Mouse (Mus musculus): ENCODE data around the gene Ppp1r15a. TPM values are rescaled to one million over a fixed set of nuclear protein-coding genes. Genes with fewer than 3 reads are reported as not detected.
A peak's percentile ranks its signal among the peaks of the same experiment; 100 is the strongest.

Ppp1r15a gene
- polyA plus RNA-seq, 1 experiment from 2014 or later: 13.1 TPM

DNA sequence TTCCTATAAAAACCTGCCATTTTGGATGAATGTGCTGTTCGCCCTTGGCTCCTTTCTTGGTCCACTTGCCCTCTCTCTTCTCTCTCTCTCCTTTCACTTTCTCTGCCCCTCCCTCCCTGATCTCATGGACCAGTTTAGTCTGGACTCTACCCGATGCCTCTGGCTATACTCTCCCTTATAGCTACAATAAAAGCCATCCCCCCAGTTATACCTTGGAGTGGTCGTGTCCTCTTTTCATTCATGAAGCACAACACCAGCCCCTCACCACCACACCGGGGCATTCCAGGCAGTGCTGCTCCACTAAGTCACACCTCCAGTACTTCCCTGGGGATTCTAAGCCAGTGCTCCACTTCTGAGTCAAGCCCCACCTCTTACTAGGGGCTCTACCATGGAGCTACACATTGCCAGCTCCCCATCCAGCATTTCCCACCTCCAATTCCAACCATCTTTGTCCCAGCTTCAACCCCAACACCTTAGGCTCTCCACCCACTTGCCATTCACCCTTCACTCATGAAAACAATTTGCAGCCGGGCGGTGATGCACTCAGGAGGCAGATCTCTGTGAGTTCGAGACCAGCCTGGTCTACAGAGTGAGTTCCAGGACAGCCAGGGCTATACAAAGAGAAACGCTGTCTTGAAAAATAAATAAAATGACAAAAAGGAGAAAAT lies 41.2 kb upstream of the Ppp1r15a start:
- H3K9ac ChIP-seq (ENCODE audit: low read length): no peak overlapping the region
- ATAC-seq: no peak
- H3K27ac ChIP-seq (ENCODE audit: low read depth, low read length): no peak overlapping the region
- DNase-seq (ENCODE audit: low spot score): no peak
- 72% methylated on average over 8 of the region's 8 CpGs for WGBS
- peak overlapping the region; percentile 73 for H3K4me2 ChIP-seq (ENCODE audit: low read length)
- peaks cover 9% of the 10 kb centered on the region; the same call in 1 of the 2 replicates for H3K4me1 ChIP-seq (ENCODE audit: control insufficient read depth, insufficient read depth, low read length)
- H3K4me3 ChIP-seq (ENCODE audit: low read depth, low read length): no peak overlapping the region
- H3K36me3 ChIP-seq (ENCODE audit: control insufficient read depth, insufficient read depth, low read length): no peaks in the 10 kb centered on the region
- H3K9me3 ChIP-seq (replicated peaks; ENCODE audit: control insufficient read depth, low read length): no peaks in the 10 kb centered on the region
- no peaks in the 10 kb centered on the region for H3K27me3 ChIP-seq (replicated peaks; ENCODE audit: control insufficient read depth, insufficient read depth, low read length)

DNA sequence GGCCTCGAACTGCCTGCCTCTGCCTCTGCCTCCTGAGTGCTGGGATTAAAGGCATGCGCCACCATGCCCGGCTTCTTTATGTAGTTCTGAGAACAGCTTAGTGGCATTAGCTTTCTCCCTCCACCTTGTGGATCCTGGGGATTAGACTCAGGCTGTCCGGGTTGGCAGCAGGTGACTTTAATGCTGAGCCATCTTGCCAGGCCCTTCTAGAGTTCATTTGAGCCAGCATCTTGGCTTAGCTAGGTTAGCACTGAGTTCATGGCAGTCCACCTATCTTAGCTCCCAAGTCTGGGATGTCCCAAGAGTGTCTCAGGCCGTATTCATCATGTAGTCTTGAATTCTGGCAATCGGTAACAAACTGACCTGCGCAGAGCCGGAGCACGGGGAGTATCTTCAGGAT lies 39.4 kb upstream of the Ppp1r15a start:
- Histone ChIP-seq H3K4me2 (ENCODE audit: low read length) (no peak overlapping the region), H3K9me3 (replicated peaks; ENCODE audit: control insufficient read depth, low read length) (no peaks in the 10 kb centered on the region), H3K27ac (ENCODE audit: low read depth, low read length) (no peak overlapping the region), H3K36me3 (ENCODE audit: control insufficient read depth, insufficient read depth, low read length) (no peaks in the 10 kb centered on the region), H3K4me3 (ENCODE audit: low read depth, low read length) (no peak overlapping the region), H3K9ac (ENCODE audit: low read length) (no peak overlapping the region), H3K4me1 (ENCODE audit: control insufficient read depth, insufficient read depth, low read length) (no peaks in the 10 kb centered on the region), H3K27me3 (replicated peaks; ENCODE audit: control insufficient read depth, insufficient read depth, low read length) (no peaks in the 10 kb centered on the region)
- no peak for DNase-seq (ENCODE audit: low spot score)
- ATAC-seq: no peak
- 87% methylated on average over 9 of the region's 9 CpGs for WGBS

DNA sequence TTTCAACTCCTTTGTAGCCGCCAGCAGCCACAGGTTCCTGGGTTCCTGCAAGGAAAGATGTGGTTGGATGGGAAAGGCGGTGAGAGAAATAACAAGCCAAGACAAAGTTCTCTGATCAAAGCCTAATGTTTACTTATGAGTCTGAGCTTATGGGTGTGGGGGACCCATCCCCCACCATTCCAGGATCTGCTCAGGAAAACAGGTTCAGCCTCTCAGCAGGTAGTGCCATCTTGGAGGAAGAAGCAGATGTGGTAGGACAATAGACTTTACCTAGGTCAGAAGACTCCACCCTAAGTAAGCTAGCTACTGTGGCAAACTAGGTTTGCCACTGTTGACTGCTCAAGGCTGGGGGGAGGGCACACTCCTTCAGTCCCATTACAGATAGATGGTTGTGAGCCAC lies 38.7 kb upstream of the Ppp1r15a start:
- Histone ChIP-seq H3K4me1 (ENCODE audit: control insufficient read depth, insufficient read depth, low read length) (no peaks in the 10 kb centered on the region), H3K27ac (ENCODE audit: low read depth, low read length) (no peak overlapping the region), H3K4me3 (ENCODE audit: low read depth, low read length) (no peak overlapping the region), H3K9ac (ENCODE audit: low read length) (no peak overlapping the region), H3K4me2 (ENCODE audit: low read length) (no peak overlapping the region), H3K36me3 (ENCODE audit: control insufficient read depth, insufficient read depth, low read length) (no peaks in the 10 kb centered on the region), H3K27me3 (replicated peaks; ENCODE audit: control insufficient read depth, insufficient read depth, low read length) (no peaks in the 10 kb centered on the region), H3K9me3 (replicated peaks; ENCODE audit: control insufficient read depth, low read length) (no peaks in the 10 kb centered on the region)
- ATAC-seq (no peak), DNase-seq (ENCODE audit: low spot score) (no peak)
- 78% methylated on average over 2 of the region's 2 CpGs for WGBS

DNA sequence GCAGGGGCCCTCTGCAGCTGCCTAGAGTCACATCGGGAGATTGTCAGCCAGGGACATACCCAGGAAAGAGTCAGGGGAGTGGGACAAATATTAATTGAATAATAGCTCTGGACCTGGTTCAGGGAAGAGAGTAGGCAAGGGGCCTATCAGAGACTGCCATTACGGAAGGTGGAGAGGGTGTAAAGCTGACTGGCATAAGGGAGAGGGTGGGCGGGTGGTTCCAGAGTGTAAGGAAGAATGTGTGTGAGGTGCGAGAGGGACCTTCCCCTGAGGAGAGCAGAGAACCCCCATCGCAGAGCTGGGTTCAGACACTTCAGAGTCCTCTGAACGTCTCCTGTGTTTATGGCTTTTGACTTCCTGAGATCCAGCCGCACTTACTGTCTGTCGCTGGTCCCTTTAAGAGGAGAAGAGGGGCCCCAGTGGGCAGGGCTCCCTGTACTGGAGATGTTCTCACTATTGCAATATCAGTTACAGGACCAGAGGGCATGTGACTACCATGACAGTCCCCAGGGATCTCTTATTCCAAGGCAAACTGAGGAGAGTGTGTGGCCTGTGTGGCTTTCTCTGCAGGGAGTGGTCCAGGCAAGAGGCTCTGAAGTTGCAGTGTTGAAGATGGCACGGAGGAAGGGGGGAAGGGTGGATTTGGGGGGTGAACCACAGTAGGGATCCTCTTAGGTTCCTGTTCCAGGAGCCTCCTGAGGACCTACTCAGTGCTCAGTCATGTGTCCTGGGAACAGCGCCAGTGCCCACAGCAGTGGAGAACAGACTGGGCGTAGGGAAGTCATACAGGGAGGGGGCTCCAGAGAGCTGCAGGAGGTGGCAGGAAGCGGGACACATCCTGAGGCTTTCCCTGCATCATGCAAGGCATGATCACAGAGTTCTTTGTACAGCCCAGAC lies 35.8 kb upstream of the Ppp1r15a start:
- H3K9ac ChIP-seq (ENCODE audit: low read length): no peak overlapping the region
- no peak overlapping the region for H3K27ac ChIP-seq (ENCODE audit: low read depth, low read length)
- no peaks in the 10 kb centered on the region for H3K4me1 ChIP-seq (ENCODE audit: control insufficient read depth, insufficient read depth, low read length)
- no peak overlapping the region for H3K4me2 ChIP-seq (ENCODE audit: low read length)
- H3K4me3 ChIP-seq (ENCODE audit: low read depth, low read length): no peak overlapping the region
- no peaks in the 10 kb centered on the region for H3K36me3 ChIP-seq (ENCODE audit: control insufficient read depth, insufficient read depth, low read length)
- DNase-seq (ENCODE audit: low spot score) (no peak), ATAC-seq (no peak; the same call in 1 of the 2 replicates)
- H3K9me3 ChIP-seq (replicated peaks; ENCODE audit: control insufficient read depth, low read length): no peaks in the 10 kb centered on the region
- H3K27me3 ChIP-seq (replicated peaks; ENCODE audit: control insufficient read depth, insufficient read depth, low read length): no peaks in the 10 kb centered on the region
- 58% methylated on average over 12 of the region's 12 CpGs for WGBS

DNA sequence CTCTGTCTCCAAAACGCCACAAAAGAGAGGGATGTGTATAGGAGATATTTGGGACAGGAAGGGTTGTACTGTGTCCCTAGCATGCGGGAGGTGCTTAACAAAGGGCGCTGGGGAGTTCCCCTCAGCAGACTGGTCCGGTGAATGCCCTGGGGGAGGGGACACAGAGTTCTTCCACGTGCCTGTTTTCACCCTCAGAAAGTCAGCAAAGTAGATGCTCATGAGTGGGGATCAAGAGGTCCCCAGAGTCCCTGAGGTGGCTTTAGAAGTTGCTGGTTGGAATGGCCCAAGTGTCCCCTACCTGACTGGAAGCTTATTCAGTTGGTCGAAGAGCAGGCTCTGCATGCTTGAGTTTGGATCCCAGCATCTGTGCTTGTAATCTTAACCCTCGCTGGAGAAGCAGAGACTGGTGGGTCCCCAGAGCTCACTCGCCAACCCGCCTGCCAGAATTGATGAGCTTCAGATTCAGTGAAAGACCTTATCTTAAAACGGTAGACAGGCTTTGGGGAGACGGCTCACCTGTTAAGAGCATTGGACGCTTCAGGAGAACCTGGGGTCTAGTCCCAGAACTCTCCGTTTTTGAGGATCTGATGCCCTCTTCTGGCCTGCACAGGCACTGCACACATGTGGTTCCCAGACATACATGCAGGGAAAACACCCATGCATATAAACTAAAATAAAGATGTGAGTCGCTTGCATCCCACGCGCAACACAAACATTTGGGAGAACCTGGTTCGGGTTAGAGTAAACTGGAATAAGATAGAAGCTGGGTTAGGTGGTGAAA lies 35.0 kb upstream of the Ppp1r15a start:
- no peaks in the 10 kb centered on the region for H3K27me3 ChIP-seq (replicated peaks; ENCODE audit: control insufficient read depth, insufficient read depth, low read length)
- no peak overlapping the region for H3K4me2 ChIP-seq (ENCODE audit: low read length)
- H3K9me3 ChIP-seq (replicated peaks; ENCODE audit: control insufficient read depth, low read length): no peaks in the 10 kb centered on the region
- H3K4me3 ChIP-seq (ENCODE audit: low read depth, low read length): no peak overlapping the region
- peak; percentile 84 for DNase-seq (ENCODE audit: low spot score)
- 25% methylated on average over 17 of the region's 17 CpGs for WGBS
- no peak overlapping the region for H3K27ac ChIP-seq (ENCODE audit: low read depth, low read length)
- no peaks in the 10 kb centered on the region for H3K36me3 ChIP-seq (ENCODE audit: control insufficient read depth, insufficient read depth, low read length)
- peak; percentile 72; the same call in 1 of the 2 replicates for ATAC-seq
- no peaks in the 10 kb centered on the region for H3K4me1 ChIP-seq (ENCODE audit: control insufficient read depth, insufficient read depth, low read length)
- H3K9ac ChIP-seq (ENCODE audit: low read length): no peak overlapping the region

DNA sequence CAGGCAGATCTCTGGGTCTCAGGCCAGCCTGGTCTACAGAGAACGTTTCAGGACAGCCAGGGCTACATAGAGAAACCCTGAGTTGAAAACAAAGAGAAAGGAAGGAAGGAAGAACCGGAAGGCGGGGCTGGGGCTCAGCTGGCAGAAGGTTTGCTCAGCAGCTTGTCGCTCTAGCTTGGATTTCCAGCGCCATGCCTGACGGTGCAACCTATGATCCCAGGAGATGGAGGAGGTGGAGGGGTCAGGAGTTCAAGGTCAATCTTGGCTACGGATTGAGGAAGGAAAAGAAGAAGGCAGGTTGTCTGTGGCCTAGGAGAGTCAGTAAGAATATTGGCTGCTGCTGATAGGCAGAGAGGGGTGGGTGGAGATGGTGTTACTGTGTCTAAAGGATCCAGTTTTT lies 34.2 kb upstream of the Ppp1r15a start:
- Histone ChIP-seq H3K9ac (ENCODE audit: low read length) (no peak overlapping the region), H3K4me2 (ENCODE audit: low read length) (no peak overlapping the region), H3K4me1 (ENCODE audit: control insufficient read depth, insufficient read depth, low read length) (no peaks in the 10 kb centered on the region), H3K27ac (ENCODE audit: low read depth, low read length) (no peak overlapping the region), H3K27me3 (replicated peaks; ENCODE audit: control insufficient read depth, insufficient read depth, low read length) (no peaks in the 10 kb centered on the region), H3K9me3 (replicated peaks; ENCODE audit: control insufficient read depth, low read length) (no peaks in the 10 kb centered on the region), H3K36me3 (ENCODE audit: control insufficient read depth, insufficient read depth, low read length) (no peaks in the 10 kb centered on the region), H3K4me3 (ENCODE audit: low read depth, low read length) (no peak overlapping the region)
- 88% methylated on average over 7 of the region's 7 CpGs for WGBS
- ATAC-seq (no peak), DNase-seq (ENCODE audit: low spot score) (no peak)

DNA sequence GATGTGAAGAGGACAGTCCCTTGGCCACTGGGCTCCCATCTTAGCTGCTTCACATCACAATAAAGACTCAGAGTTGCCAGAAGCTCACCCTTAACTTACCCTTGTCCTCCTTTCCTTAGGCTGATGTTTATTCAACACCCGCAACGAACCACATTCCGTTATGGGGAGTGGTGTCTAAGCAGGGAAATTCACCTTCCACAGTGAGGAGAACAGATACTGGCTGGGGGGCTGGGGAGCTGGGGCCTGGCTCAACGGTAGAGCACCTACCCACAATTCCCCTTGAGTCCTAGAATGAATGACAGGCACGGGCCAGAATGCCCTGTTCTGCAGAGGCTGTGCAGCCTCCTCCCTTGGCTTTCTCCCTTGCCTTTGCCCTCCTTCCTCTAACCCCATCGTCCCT lies 32.8 kb upstream of the Ppp1r15a start:
- 70% methylated on average over 6 of the region's 6 CpGs for WGBS
- H3K4me1 ChIP-seq (ENCODE audit: control insufficient read depth, insufficient read depth, low read length): no peaks in the 10 kb centered on the region
- H3K4me3 ChIP-seq (ENCODE audit: low read depth, low read length): no peak overlapping the region
- H3K9me3 ChIP-seq (replicated peaks; ENCODE audit: control insufficient read depth, low read length): no peaks in the 10 kb centered on the region
- H3K27ac ChIP-seq (ENCODE audit: low read depth, low read length): no peak overlapping the region
- ATAC-seq (no peak), DNase-seq (ENCODE audit: low spot score) (no peak)
- no peaks in the 10 kb centered on the region for H3K36me3 ChIP-seq (ENCODE audit: control insufficient read depth, insufficient read depth, low read length)
- H3K27me3 ChIP-seq (replicated peaks; ENCODE audit: control insufficient read depth, insufficient read depth, low read length): no peaks in the 10 kb centered on the region
- H3K4me2 ChIP-seq (ENCODE audit: low read length): no peak overlapping the region
- no peak overlapping the region for H3K9ac ChIP-seq (ENCODE audit: low read length)

DNA sequence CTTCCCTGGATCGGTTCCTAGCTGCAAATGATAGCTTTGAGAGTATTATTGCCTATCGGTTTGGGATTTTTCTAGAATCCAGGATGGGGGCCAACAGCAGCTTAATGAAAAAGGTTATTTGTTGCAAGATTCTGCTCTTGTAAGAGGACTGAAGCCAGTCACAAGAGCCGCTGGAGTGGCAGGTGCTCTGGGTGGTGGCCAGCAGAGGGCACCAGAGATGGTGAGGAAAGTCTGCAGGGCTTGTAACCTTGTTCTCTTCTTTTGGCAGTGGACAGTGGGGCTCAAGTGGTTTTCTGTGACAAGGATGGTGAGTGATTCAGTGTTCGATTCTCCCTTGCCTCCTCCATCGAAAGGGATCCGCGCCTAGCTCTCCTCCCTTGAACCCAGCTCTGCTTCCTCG lies 29.7 kb upstream of the Ppp1r15a start:
- WGBS: 24% methylated on average over 8 of the region's 8 CpGs
- H3K27me3 ChIP-seq (replicated peaks; ENCODE audit: control insufficient read depth, insufficient read depth, low read length): no peaks in the 10 kb centered on the region
- no peaks in the 10 kb centered on the region for H3K4me1 ChIP-seq (ENCODE audit: control insufficient read depth, insufficient read depth, low read length)
- ATAC-seq (no peak), DNase-seq (ENCODE audit: low spot score) (peak; percentile 77)
- H3K9me3 ChIP-seq (replicated peaks; ENCODE audit: control insufficient read depth, low read length): no peaks in the 10 kb centered on the region
- no peaks in the 10 kb centered on the region for H3K36me3 ChIP-seq (ENCODE audit: control insufficient read depth, insufficient read depth, low read length)
- no peak overlapping the region for H3K27ac ChIP-seq (ENCODE audit: low read depth, low read length)
- no peak overlapping the region for H3K4me2 ChIP-seq (ENCODE audit: low read length)
- H3K4me3 ChIP-seq (ENCODE audit: low read depth, low read length): no peak overlapping the region
- no peak overlapping the region for H3K9ac ChIP-seq (ENCODE audit: low read length)
